ENCODE assay signal across 13 mouse cellular contexts in genomic region chr10:123155764-123156163, GRCm38 (mm10).
"Had no signal": no experiment of that assay in that cellular context is flagged by ENCODE, and none has a peak within 500 bp of the region (broad histone marks: within the 10 kb centered on the region; RNA-seq: fewer than 3 reads in every experiment).

No protein-coding gene starts in this region.

- H3K9me3 ChIP-seq: limb, embryonic 15.5 days; liver, embryonic 12.5 days; lung, embryonic 15.5 days; midbrain, embryonic 15.5 days; neural tube, embryonic 13.5 days had no signal

- H3K9ac ChIP-seq: limb, embryonic 15.5 days; liver, embryonic 12.5 days; lung, embryonic 15.5 days; midbrain, embryonic 15.5 days; neural tube, embryonic 13.5 days had no signal

- ATAC-seq: intestine, postnatal 0 days; liver, embryonic 12.5 days; midbrain, embryonic 15.5 days had no signal

- H3K4me3 ChIP-seq: limb, embryonic 15.5 days; liver, embryonic 12.5 days; lung, embryonic 15.5 days; midbrain, embryonic 15.5 days; neural tube, embryonic 13.5 days had no signal

- H3K4me2 ChIP-seq: limb, embryonic 15.5 days; liver, embryonic 12.5 days; lung, embryonic 15.5 days; midbrain, embryonic 11.5 days; midbrain, embryonic 15.5 days; neural tube, embryonic 13.5 days had no signal

- DNase-seq: kidney, adult 9 months; kidney, postnatal 36 days; lung, postnatal 4 days; right cerebral cortex, postnatal 25 days; thymus, postnatal 4 days had no signal

- H3K27ac ChIP-seq: kidney, postnatal 0 days; limb, embryonic 15.5 days; liver, embryonic 12.5 days; lung, embryonic 15.5 days; midbrain, embryonic 15.5 days; neural tube, embryonic 13.5 days had no signal

- H3K4me1 ChIP-seq: limb, embryonic 15.5 days; liver, embryonic 12.5 days; lung, embryonic 15.5 days; midbrain, embryonic 15.5 days; neural tube, embryonic 13.5 days had no signal

- H3K27me3 ChIP-seq: limb, embryonic 15.5 days; liver, embryonic 12.5 days; lung, embryonic 15.5 days; midbrain, embryonic 15.5 days; neural tube, embryonic 13.5 days had no signal
